ENCODE assay signal across 8 mouse cellular contexts in genomic region chrX:77795858-77796174, GRCm38 (mm10). TPM values are rescaled to one million over a fixed set of nuclear protein-coding genes. Genes with fewer than 3 reads are reported as not detected.
DNase-seq lines count a peak whose midpoint lies in the region; ATAC-seq and TF ChIP-seq lines count a peak whose summit lies in the region.

No protein-coding gene starts in this region.

- H3K4me3 ChIP-seq in MEL (ENCODE audit: control insufficient read depth in 1 of 2, insufficient read depth in 1 of 2, low read depth in 2 of 2, low read length in 2 of 2): peak overlapping the region; percentile 88 to 92
- peak overlapping the region; percentile 68 for H3K4me3 ChIP-seq in lung, embryonic 16.5 days (ENCODE audit: low read length)
- peak overlapping the region; percentile 93 for H3K4me3 ChIP-seq in thymus, adult 2 months (ENCODE audit: control insufficient read depth, insufficient read depth, low read length)

- peaks cover 0 to 2% of the 10 kb centered on the region in 2 experiments; a peak in 1 of 4 replicates for H3K36me3 ChIP-seq in MEL (ENCODE audit: control insufficient read depth in 1 of 2, insufficient read depth in 2 of 2, low read length in 2 of 2)
- no peaks in the 10 kb centered on the region for H3K36me3 ChIP-seq in lung, embryonic 16.5 days (ENCODE audit: control insufficient read depth, insufficient read depth, low read length)
- H3K36me3 ChIP-seq in thymus, adult 2 months (ENCODE audit: control insufficient read depth, insufficient read depth, low read length): no peaks in the 10 kb centered on the region

- no peak for TF ChIP-seq EP300 in MEL (IDR thresholded peaks at IDR 0.05; ENCODE audit: low read depth in 1 of 2, low read length in 2 of 2)

- H3K79me2 ChIP-seq in MEL (ENCODE audit: control insufficient read depth, insufficient read depth, low read length, poor library complexity): peaks cover 2% of the 10 kb centered on the region

- H3K27me3 ChIP-seq in MEL (ENCODE audit: control insufficient read depth in 1 of 2, insufficient read depth in 2 of 2, low read length in 2 of 2): no peaks in the 10 kb centered on the region
- H3K27me3 ChIP-seq in lung, embryonic 16.5 days (ENCODE audit: control insufficient read depth, insufficient read depth, low read depth, low read length): no peaks in the 10 kb centered on the region
- H3K27me3 ChIP-seq in thymus, adult 2 months (ENCODE audit: control insufficient read depth, insufficient read depth, low read length): no peaks in the 10 kb centered on the region

- no peak for TF ChIP-seq RAD21 in MEL (IDR thresholded peaks at IDR 0.05; ENCODE audit: low read depth, low read length)

- 11% methylated on average over 26 of the region's 30 CpGs for WGBS in lung, embryonic 16.5 days
- WGBS in thymus, adult 2 months: under 1% methylated on average over 30 of the region's 30 CpGs

- no peak for TF ChIP-seq CTCF in MEL (IDR thresholded peaks at IDR 0.05 in 2 of 3, conservative IDR thresholded peaks at IDR 0.05 in 1 of 3; ENCODE audit: control insufficient read depth in 1 of 3, insufficient read depth in 1 of 3, low read depth in 2 of 3, low read length in 3 of 3, poor library complexity in 1 of 3, severe bottlenecking in 1 of 3)
- no peak for TF ChIP-seq CTCF in thymus, adult 2 months (IDR thresholded peaks at IDR 0.05; ENCODE audit: borderline replicate concordance, control insufficient read depth, extremely low read depth, insufficient read depth, low read length, poor library complexity)

- ATAC-seq in hematopoietic stem cell, adult 5-6 weeks (replicated peaks in 1 of 2; ENCODE audit: insufficient read depth in 1 of 2, low FRiP score in 2 of 2, low TSS enrichment in 1 of 2, low read depth in 1 of 2, poor library complexity in 2 of 2, severe bottlenecking in 2 of 2): peak; percentile 87 to 94
- peak; percentile 96 for ATAC-seq in lung, embryonic 16.5 days (ENCODE audit: low read depth)

- peaks cover 0 to 3% of the 10 kb centered on the region in 2 experiments; a peak in 1 of 4 replicates for H3K4me1 ChIP-seq in MEL (ENCODE audit: control insufficient read depth in 1 of 2, insufficient read depth in 2 of 2, low read length in 2 of 2)
- peaks cover 3% of the 10 kb centered on the region; the same call in 1 of the 2 replicates for H3K4me1 ChIP-seq in lung, embryonic 16.5 days (replicated peaks; ENCODE audit: control insufficient read depth, insufficient read depth, low read length)
- H3K4me1 ChIP-seq in thymus, adult 2 months (replicated peaks; ENCODE audit: control insufficient read depth, insufficient read depth, low read length): peaks cover 15% of the 10 kb centered on the region

- H3K27ac ChIP-seq in MEL (ENCODE audit: control insufficient read depth, low read depth, low read length): 0 out of 2 replicates have a peak overlapping the region, but pooled peaks have one; percentile 33
- peak overlapping the region; percentile 92 for H3K27ac ChIP-seq in lung, embryonic 16.5 days (ENCODE audit: low read length)
- H3K27ac ChIP-seq in thymus, adult 2 months (ENCODE audit: control insufficient read depth, insufficient read depth, low read length): peak overlapping the region; percentile 90

- DNase-seq in MEL (ENCODE audit: low read depth, low spot score): peak; percentile 89
- DNase-seq in cerebellum, adult 18-20 months: peak; percentile 86 to 91
- peak; percentile 84 for DNase-seq in forelimb bud, embryonic 11.5 days (ENCODE audit: low read depth, low spot score)
- DNase-seq in layer of hippocampus, adult 9-11 months: peak; percentile 92
- peak; percentile 81 for DNase-seq in ovary, adult 18-20 months (ENCODE audit: low spot score)
- peak; percentile 89 for DNase-seq in thymus, adult 2 months

- H3K4me2 ChIP-seq in lung, embryonic 16.5 days (ENCODE audit: low read depth, low read length): peak overlapping the region; percentile 67

- no peaks in the 10 kb centered on the region for H3K9me3 ChIP-seq in MEL (replicated peaks; ENCODE audit: insufficient read depth, low read length)
- H3K9me3 ChIP-seq in lung, embryonic 16.5 days (ENCODE audit: control insufficient read depth, low read length): no peaks in the 10 kb centered on the region

- TF ChIP-seq POLR2A in MEL (IDR thresholded peaks at IDR 0.05; ENCODE audit: control insufficient read depth in 1 of 2, insufficient read depth in 1 of 2, low read depth in 1 of 2, low read length in 2 of 2, poor library complexity in 1 of 2): peak; percentile 65 to 69; a peak in 2 of 4 replicates
- TF ChIP-seq POLR2A in thymus, adult 2 months (IDR thresholded peaks at IDR 0.05; ENCODE audit: control insufficient read depth, extremely low read depth, insufficient read depth, low read length, poor library complexity): peak; percentile 50; the same call in 1 of the 2 replicates

- H3K9ac ChIP-seq in MEL (ENCODE audit: control insufficient read depth, low read depth, low read length, poor library complexity, severe bottlenecking): peak overlapping the region; percentile 75
- H3K9ac ChIP-seq in lung, embryonic 16.5 days (ENCODE audit: low read length): peak overlapping the region; percentile 72

TF ChIP-seq in MEL, 35 proteins besides CTCF, POLR2A, EP300 and RAD21:
- TF ChIP-seq CHD2 (IDR thresholded peaks at IDR 0.05; ENCODE audit: low read length): no peak
- no peak for TF ChIP-seq POLR2AphosphoS5 (IDR thresholded peaks at IDR 0.05; ENCODE audit: borderline replicate concordance, low read depth, low read length)
- no peak for TF ChIP-seq ZC3H11A (IDR thresholded peaks at IDR 0.05; ENCODE audit: low read depth, low read length)
- TF ChIP-seq BHLHE40 (IDR thresholded peaks at IDR 0.05; ENCODE audit: borderline replicate concordance, low read depth, low read length): no peak
- TF ChIP-seq MEF2A (IDR thresholded peaks at IDR 0.05; ENCODE audit: extremely low read depth, insufficient replicate concordance, low read depth, low read length, poor library complexity, severe bottlenecking): no peak
- TF ChIP-seq SMC3 (IDR thresholded peaks at IDR 0.05; ENCODE audit: low read depth, low read length): no peak
- TF ChIP-seq SIN3A (IDR thresholded peaks at IDR 0.05; ENCODE audit: low read length): no peak; the same call in 1 of the 2 replicates
- no peak for TF ChIP-seq GABPA (IDR thresholded peaks at IDR 0.05; ENCODE audit: low read depth, low read length)
- no peak for TF ChIP-seq GATA1 (IDR thresholded peaks at IDR 0.05; ENCODE audit: low read depth, low read length)
- no peak for TF ChIP-seq MXI1 (IDR thresholded peaks at IDR 0.05; ENCODE audit: low read depth, low read length)
- no peak for TF ChIP-seq NRF1 (IDR thresholded peaks at IDR 0.05; ENCODE audit: insufficient read depth, low read depth, low read length, poor library complexity, severe bottlenecking)
- no peak for TF ChIP-seq RCOR1 (IDR thresholded peaks at IDR 0.05; ENCODE audit: low read depth, low read length)
- TF ChIP-seq NELFE (IDR thresholded peaks at IDR 0.05; ENCODE audit: low read depth, low read length): peak; percentile 44
- no peak for TF ChIP-seq USF2 (IDR thresholded peaks at IDR 0.05; ENCODE audit: borderline replicate concordance in 1 of 2, insufficient read depth in 1 of 2, low read depth in 1 of 2, low read length in 2 of 2)
- peak; percentile 9; the same call in 1 of the 2 replicates for TF ChIP-seq TBP (IDR thresholded peaks at IDR 0.05; ENCODE audit: low read depth, low read length)
- no peak for TF ChIP-seq ZNF384 (IDR thresholded peaks at IDR 0.05; ENCODE audit: low read depth, low read length)
- TF ChIP-seq CHD1 (IDR thresholded peaks at IDR 0.05; ENCODE audit: low read depth, low read length): no peak
- no peak for TF ChIP-seq MAFK (IDR thresholded peaks at IDR 0.05; ENCODE audit: borderline replicate concordance, low read depth, low read length)
- no peak for TF ChIP-seq MYC (IDR thresholded peaks at IDR 0.05; ENCODE audit: low read depth, low read length)
- TF ChIP-seq POLR2AphosphoS2 (IDR thresholded peaks at IDR 0.05; ENCODE audit: low read length): peak; percentile 53; the same call in 1 of the 2 replicates
- TF ChIP-seq KAT2A (conservative IDR thresholded peaks at IDR 0.05; ENCODE audit: low read depth, low read length): no peak
- no peak for TF ChIP-seq ELF1 (IDR thresholded peaks at IDR 0.05; ENCODE audit: low read depth, low read length)
- no peak for TF ChIP-seq TCF12 (IDR thresholded peaks at IDR 0.05; ENCODE audit: low read depth, low read length)
- 0 out of 2 replicates have a peak, but pooled peaks have one; percentile 1 for TF ChIP-seq ETS1 (IDR thresholded peaks at IDR 0.05; ENCODE audit: low read depth, low read length)
- no peak for TF ChIP-seq ZKSCAN1 (IDR thresholded peaks at IDR 0.05; ENCODE audit: low read depth, low read length)

RNA-seq across cellular contexts. Expression of gene Prkx, which starts 0.3 kb away (rescaled TPM):
- total RNA-seq in MEL (2012; rRNA removed): 4.3 and 4.4 TPM in 2 replicates
- 1 to 10 TPM in 1 of 2 experiments, not detected in 1; 6.7 TPM for polyA plus RNA-seq in MEL (2012; ENCODE audit: insufficient read depth in 1 of 2, insufficient read length in 2 of 2, low read depth in 1 of 2, low replicate concordance in 2 of 2, missing spikeins in 1 of 2)
- 12.3 and 19.4 TPM in 2 replicates for total RNA-seq in hematopoietic stem cell, adult 5-6 weeks (2017)
- polyA plus RNA-seq in lung, embryonic 16.5 days (2015; fragmentation: Nextera tagmentation; extraction: Ambion mirVana): 13.4 and 14.3 TPM in 2 replicates
- polyA plus RNA-seq in thymus, adult 2 months (2012; rRNA removed): 17.1 and 20.5 TPM in 2 replicates

RNA-seq across cellular contexts. Expression of gene Pbsn, which starts 57.6 kb away (rescaled TPM):
- total RNA-seq in MEL (2012; rRNA removed): not detected in 2 replicates
- polyA plus RNA-seq in MEL (2012; ENCODE audit: insufficient read depth in 1 of 2, insufficient read length in 2 of 2, low read depth in 1 of 2, low replicate concordance in 2 of 2, missing spikeins in 1 of 2): not detected
- not detected in 2 replicates for total RNA-seq in hematopoietic stem cell, adult 5-6 weeks (2017)
- polyA plus RNA-seq in lung, embryonic 16.5 days (2015; fragmentation: Nextera tagmentation; extraction: Ambion mirVana): not detected in 2 replicates
- polyA plus RNA-seq in thymus, adult 2 months (2012; rRNA removed): not detected in 2 replicates

Comparison
In these comparisons a context has a peak if more than half of its experiments do, and no peak if none do; other contexts are left out.
1. Peak in every context shown above with its lines: DNase-seq, ATAC-seq, H3K4me3 ChIP-seq and H3K27ac ChIP-seq.
2. H3K27ac ChIP-seq: peak in every context shown above with its lines; median percentile 92 in lung, embryonic 16.5 days; 90 in thymus, adult 2 months; 33 in MEL.